Mouse (Mus musculus): Measurements from ENCODE around the gene Lrpprc.

- TF ChIP-seq CTCF (IDR thresholded peaks at IDR 0.05; ENCODE audit: control insufficient read depth, insufficient read depth, insufficient replicate concordance, low read depth, low read length) (no peak), POLR2A (IDR thresholded peaks at IDR 0.05; ENCODE audit: control insufficient read depth, low read depth, low read length) (no peak)
Observed at GRCm38 (mm10) chr17:84778477-84778978, 12.1 kb downstream of the Lrpprc start.
